Mouse (Mus musculus) heart, adult 2 months (tissue): Measurements from ENCODE around the gene Prkar1b.

ENCODE experiments used
- CTCF ChIP-seq: fragments of 200-600 bp; IDR thresholded peaks from 2 replicates; pipeline ENCODE4 v1.8.1; 2022; ENCODE audit warnings: antibody characterized with exemption, mild to moderate bottlenecking, moderate library complexity
- EP300 ChIP-seq: fragments of 200-500 bp; IDR thresholded peaks from 2 replicates; pipeline ENCODE4 v1.6.1; 2011; ENCODE audit warnings: low read depth, low read length, control low read depth; ENCODE audit not compliant: insufficient read depth
- POLR2A ChIP-seq: fragments of 200-500 bp; IDR thresholded peaks from 2 replicates; pipeline ENCODE4 v1.6.1; 2011; ENCODE audit warnings: mild to moderate bottlenecking, low read depth, low read length, control low read depth; ENCODE audit not compliant: insufficient read depth

GRCm38 (mm10) chr5:139149681-139150602 is at the start of gene Prkar1b, which contains the start of gene Dnaaf5:
- TF ChIP-seq EP300 (peak; percentile 76; the same call in 1 of the 2 replicates), POLR2A (peak; percentile 56; the same call in 1 of the 2 replicates), CTCF (no peak)
